Mouse (Mus musculus) kidney, postnatal 36 days (tissue): ENCODE data around the gene Rps23.
A peak's percentile ranks its signal among the peaks of the same experiment; 100 is the strongest.
"Not testable (repeated sequence)": the region's sequence is repeated elsewhere in the genome, so short reads cannot be mapped to it uniquely, and the experiment has no call there.

ENCODE experiments used
- DNase-seq, 2 experiments: peaks; one replicate each; pipeline ENCODE4 v3.0.0; 2021 to 2022; ENCODE audit warnings: mixed read lengths in 2 of 2

Rps23 gene

GRCm38 (mm10) chr13:90922751-90923612 lies at the start of gene Rps23:
Gene Rps23, plus strand, starts transcription at chr13:90922958.
- peak; percentile 91 to 94 for DNase-seq

GRCm38 (mm10) chr13:90881727-90882429 lies 40.9 kb upstream of the Rps23 start:
- no peak for DNase-seq

- peak in 1 of 2 experiments; percentile 2 for DNase-seq
These were observed 36.8 kb upstream of the Rps23 start for GRCm38 (mm10) chr13:90885856-90886532.

- peak; percentile 59 to 82 for DNase-seq
These were observed 36.2 kb upstream of the Rps23 start for GRCm38 (mm10) chr13:90886568-90886983.

- DNase-seq, result no peak
These were observed 32.6 kb upstream of the Rps23 start for GRCm38 (mm10) chr13:90890111-90890510.

GRCm38 (mm10) chr13:90894819-90895218 lies 27.9 kb upstream of the Rps23 start:
- no peak for DNase-seq

- no peak for DNase-seq
These were observed 26.7 kb upstream of the Rps23 start for GRCm38 (mm10) chr13:90896098-90896497.

GRCm38 (mm10) chr13:90896821-90897220 lies 25.9 kb upstream of the Rps23 start:
- DNase-seq, result no peak

- DNase-seq, result no peak
These were observed 17.6 kb upstream of the Rps23 start, which contains the start of gene Atp6ap1l for GRCm38 (mm10) chr13:90905176-90905575. Gene Atp6ap1l, minus strand, starts transcription at chr13:90905355.

GRCm38 (mm10) chr13:90907376-90907775 lies 15.4 kb upstream of the Rps23 start:
- DNase-seq, result no peak

GRCm38 (mm10) chr13:90912760-90913674 lies 9.7 kb upstream of the Rps23 start:
- no peak for DNase-seq

GRCm38 (mm10) chr13:90913675-90914192 lies 9.0 kb upstream of the Rps23 start:
- DNase-seq, result no peak

GRCm38 (mm10) chr13:90914721-90915120 lies 8.0 kb upstream of the Rps23 start:
- no peak for DNase-seq

- DNase-seq, result not testable (repeated sequence)
These were observed 859 bp downstream of the Rps23 start for GRCm38 (mm10) chr13:90923617-90924016.

GRCm38 (mm10) chr13:90924072-90924471 lies 1.3 kb downstream of the Rps23 start:
- DNase-seq, result no peak

GRCm38 (mm10) chr13:90925191-90925590 lies 2.4 kb downstream of the Rps23 start:
- no peak for DNase-seq

- no peak for DNase-seq
These were observed 3.5 kb downstream of the Rps23 start for GRCm38 (mm10) chr13:90926125-90926765.

- DNase-seq, result no peak
These were observed 4.3 kb downstream of the Rps23 start for GRCm38 (mm10) chr13:90926938-90927633.

- not testable (repeated sequence) for DNase-seq
These were observed 5.5 kb downstream of the Rps23 start for GRCm38 (mm10) chr13:90928266-90928665.

GRCm38 (mm10) chr13:90929847-90930246 lies 7.1 kb downstream of the Rps23 start:
- DNase-seq, result peak; percentile 79 to 90

- no peak for DNase-seq
These were observed 10.5 kb downstream of the Rps23 start for GRCm38 (mm10) chr13:90933256-90933655.
